Mouse (Mus musculus): ENCODE data around the gene Mon1b. TPM values are rescaled to one million over a fixed set of nuclear protein-coding genes. Genes with fewer than 3 reads are reported as not detected.

Mon1b gene
- polyA plus RNA-seq (2011; ENCODE audit: insufficient read depth, insufficient read length, low replicate concordance, missing spikeins) = 2.8 and 4.2 TPM in 2 replicates

DNA sequence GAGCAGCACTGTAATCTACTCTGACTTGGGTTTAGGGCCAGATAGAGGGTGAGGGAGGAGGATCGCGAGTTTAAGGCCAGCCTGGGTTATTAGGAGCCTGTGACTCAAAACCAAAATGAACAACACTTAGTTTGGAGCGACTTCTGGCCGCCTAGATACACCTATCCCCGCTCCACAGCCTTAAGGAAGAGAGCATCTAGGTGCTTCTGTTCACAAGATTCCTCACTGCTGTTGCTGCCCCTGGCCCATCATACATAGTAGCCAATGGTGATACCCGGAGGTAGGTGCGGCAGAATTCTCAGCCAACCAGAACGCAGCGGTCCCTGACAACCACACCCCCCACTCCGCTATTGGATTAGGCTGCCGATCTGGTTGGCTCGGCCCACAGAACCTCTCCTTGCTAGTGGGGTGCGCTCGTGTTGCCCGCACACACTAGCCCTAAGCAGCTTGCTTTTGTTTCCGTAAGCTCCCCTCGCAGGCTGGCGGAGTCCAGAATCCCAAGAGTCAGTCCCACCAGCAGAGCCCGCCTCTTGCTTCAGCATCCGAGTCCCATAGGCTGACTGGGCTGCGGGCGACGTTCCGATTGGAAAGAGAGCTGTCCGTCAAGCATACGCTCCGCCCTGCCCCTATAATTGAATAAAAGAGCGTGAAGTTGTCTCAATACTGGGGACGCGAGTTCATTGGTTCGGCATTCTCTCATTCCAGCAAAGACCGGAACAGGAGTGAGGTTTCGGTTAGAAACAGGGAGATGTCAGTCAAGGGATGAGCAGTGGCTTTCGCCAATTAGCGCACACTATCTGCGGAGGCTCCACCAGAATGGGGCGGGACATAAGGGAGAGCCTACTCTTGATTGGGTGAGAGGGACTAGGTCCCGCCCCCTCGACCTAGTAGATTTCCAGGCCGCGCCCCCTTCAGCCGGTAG, at the start of gene Mon1b:
Gene Mon1b, plus strand, starts transcription at position 918 of the 922 bp plus-strand sequence.
- H3K4me1 ChIP-seq (ENCODE audit: control insufficient read depth, insufficient read depth, low read length) = no peaks in the 10 kb centered on the region; the same call in 1 of the 2 replicates
- peak within 1 kb of the TSS; percentile 90 for H3K4me3 ChIP-seq (replicated peaks; ENCODE audit: control insufficient read depth, low read depth, low read length)
- WGBS = under 1% methylated on average over 42 of the region's 42 CpGs
- TF ChIP-seq CTCF (IDR thresholded peaks at IDR 0.05; ENCODE audit: control insufficient read depth, insufficient read depth, low read length) (no peak), POLR2A (IDR thresholded peaks at IDR 0.05; ENCODE audit: borderline replicate concordance, control insufficient read depth, low read depth, low read length) (peak; percentile 79)
- H3K27ac ChIP-seq (ENCODE audit: control insufficient read depth, insufficient read depth, low read depth, low read length, poor library complexity) = peak within 1 kb of the TSS; percentile 96

DNA sequence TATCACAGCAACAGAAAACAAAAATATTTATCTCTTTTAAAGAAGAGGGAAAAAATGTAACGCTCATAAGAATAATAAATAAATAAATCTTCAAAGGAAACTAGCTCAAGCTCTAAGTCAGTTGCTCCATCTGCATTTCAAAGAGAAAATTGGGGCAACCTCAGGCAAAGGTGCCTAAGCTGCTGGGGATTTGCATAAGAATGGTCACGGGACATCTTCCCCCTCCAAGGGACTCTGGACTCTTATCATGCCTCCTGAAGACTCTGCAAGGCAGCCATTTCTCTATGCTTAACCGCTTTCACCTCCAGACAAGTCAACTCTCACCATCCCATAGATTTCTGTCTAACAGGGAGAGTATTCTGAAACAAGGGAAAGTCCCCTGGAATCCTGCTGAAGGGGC, 37.0 kb upstream of the Mon1b start:
- Histone ChIP-seq H3K4me3 (replicated peaks; ENCODE audit: control insufficient read depth, low read depth, low read length) (no peak overlapping the region), H3K27ac (ENCODE audit: control insufficient read depth, insufficient read depth, low read depth, low read length, poor library complexity) (no peak overlapping the region), H3K4me1 (ENCODE audit: control insufficient read depth, insufficient read depth, low read length) (no peaks in the 10 kb centered on the region)
- TF ChIP-seq POLR2A (IDR thresholded peaks at IDR 0.05; ENCODE audit: borderline replicate concordance, control insufficient read depth, low read depth, low read length) (no peak), CTCF (IDR thresholded peaks at IDR 0.05; ENCODE audit: control insufficient read depth, insufficient read depth, low read length) (no peak)
- WGBS = 50% methylated on average over 3 of the region's 3 CpGs

DNA sequence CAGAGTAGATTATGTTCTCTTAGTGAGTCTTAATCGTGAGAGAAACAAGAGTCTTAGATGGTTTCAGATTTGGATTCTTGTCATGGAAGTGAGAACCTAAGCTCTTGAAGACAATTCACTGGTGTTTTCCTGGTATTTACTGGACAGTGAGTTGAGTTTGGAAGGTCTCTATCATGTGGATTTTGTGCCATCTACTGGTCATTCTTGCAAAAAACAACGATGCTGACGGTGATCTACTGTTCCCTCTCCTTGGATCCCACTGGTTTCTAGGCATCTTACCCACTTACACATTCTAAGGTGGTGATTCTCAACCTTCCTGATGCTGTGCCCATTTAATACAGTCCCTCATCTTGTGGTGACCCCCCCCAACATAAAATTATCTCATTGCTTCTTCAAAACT, 2.8 kb upstream of the Mon1b start:
- Histone ChIP-seq H3K27ac (ENCODE audit: control insufficient read depth, insufficient read depth, low read depth, low read length, poor library complexity) (no peak overlapping the region), H3K4me1 (ENCODE audit: control insufficient read depth, insufficient read depth, low read length) (no peaks in the 10 kb centered on the region; the same call in 1 of the 2 replicates), H3K4me3 (replicated peaks; ENCODE audit: control insufficient read depth, low read depth, low read length) (no peak overlapping the region)
- no peak for TF ChIP-seq POLR2A (IDR thresholded peaks at IDR 0.05; ENCODE audit: borderline replicate concordance, control insufficient read depth, low read depth, low read length)
- TF ChIP-seq CTCF (IDR thresholded peaks at IDR 0.05; ENCODE audit: control insufficient read depth, insufficient read depth, low read length) = no peak
- WGBS = 10% methylated on average over 3 of the region's 3 CpGs

DNA sequence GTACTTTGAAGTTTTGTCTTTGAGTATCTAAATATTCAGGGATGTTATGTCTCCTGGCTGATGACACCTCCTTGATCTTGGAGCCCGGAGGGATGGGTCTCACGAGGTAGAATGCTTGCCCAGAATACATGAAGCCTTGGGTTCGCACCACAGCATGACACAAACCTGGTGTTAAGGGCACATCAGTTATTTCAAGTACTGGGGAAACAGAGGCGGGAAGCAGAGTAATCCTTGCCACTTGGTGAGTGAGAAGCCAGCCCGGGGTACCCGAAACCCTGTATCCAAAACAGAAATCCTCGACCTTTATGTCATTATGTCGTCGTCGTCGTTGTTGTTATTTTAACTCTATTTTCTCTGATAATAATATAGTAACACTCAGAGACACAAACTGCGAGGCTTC, 1.2 kb upstream of the Mon1b start:
- no peak overlapping the region for H3K27ac ChIP-seq (ENCODE audit: control insufficient read depth, insufficient read depth, low read depth, low read length, poor library complexity)
- 31% methylated on average over 12 of the region's 12 CpGs for WGBS
- no peaks in the 10 kb centered on the region; the same call in 1 of the 2 replicates for H3K4me1 ChIP-seq (ENCODE audit: control insufficient read depth, insufficient read depth, low read length)
- H3K4me3 ChIP-seq (replicated peaks; ENCODE audit: control insufficient read depth, low read depth, low read length) = no peak overlapping the region
- TF ChIP-seq CTCF (IDR thresholded peaks at IDR 0.05; ENCODE audit: control insufficient read depth, insufficient read depth, low read length) = no peak

DNA sequence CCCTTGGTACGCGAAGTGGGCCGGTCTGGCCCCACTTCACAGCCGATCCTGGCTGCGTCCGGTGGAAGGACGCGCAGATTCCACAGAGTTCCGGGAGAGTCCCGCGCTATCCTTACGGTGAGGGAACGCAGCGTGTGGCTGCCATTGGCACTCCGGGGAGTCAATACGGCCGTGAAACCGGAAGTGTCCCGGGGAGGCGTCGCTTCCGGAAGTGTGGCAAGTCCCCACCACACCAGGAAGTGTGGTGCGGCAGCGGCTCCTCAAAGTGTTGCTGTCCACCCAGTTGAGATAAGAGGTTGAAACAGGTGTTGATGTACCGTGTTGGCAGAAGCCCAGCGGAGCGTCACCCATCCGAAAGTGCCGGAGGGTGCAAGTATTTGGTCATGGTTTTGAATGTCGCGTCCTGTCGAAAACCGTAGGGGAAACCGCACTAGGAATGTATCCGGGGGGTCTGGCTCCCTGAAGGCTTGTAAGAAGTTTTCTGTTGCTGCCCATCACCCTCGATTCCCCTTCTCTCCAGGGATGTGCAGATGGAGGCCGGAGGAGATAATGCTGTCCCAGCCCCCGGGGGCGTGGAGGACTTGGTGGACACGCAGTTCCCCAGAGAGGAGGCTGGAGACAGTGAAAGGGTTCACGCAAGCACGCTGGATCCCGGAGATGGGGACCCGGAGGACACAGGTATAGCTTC, 349 bp downstream of the Mon1b start:
- TF ChIP-seq POLR2A (IDR thresholded peaks at IDR 0.05; ENCODE audit: borderline replicate concordance, control insufficient read depth, low read depth, low read length) (peak; percentile 77; the same call in 1 of the 2 replicates), CTCF (IDR thresholded peaks at IDR 0.05; ENCODE audit: control insufficient read depth, insufficient read depth, low read length) (no peak)
- H3K27ac ChIP-seq (ENCODE audit: control insufficient read depth, insufficient read depth, low read depth, low read length, poor library complexity) = peak overlapping the region; percentile 96
- under 1% methylated on average over 44 of the region's 44 CpGs for WGBS
- H3K4me3 ChIP-seq (replicated peaks; ENCODE audit: control insufficient read depth, low read depth, low read length) = peak overlapping the region; percentile 90
- H3K4me1 ChIP-seq (ENCODE audit: control insufficient read depth, insufficient read depth, low read length) = no peaks in the 10 kb centered on the region; the same call in 1 of the 2 replicates

DNA sequence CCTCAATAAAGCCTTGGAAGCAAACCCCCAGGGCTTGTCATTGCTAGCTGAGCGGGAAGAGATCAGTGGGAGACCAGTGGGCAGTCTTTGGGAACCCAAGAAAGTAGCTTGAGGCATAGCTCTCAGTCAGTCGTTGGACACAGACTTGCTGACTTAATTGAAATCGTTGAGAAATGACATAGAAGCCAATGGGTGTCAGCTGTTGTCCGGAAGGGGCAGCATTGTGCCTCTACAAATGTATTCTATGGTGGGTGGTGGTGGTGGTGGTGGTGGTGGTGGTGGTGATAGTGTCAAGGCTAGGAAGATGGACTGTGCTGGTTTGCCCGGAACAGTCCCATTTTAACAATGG, 867 bp downstream of the Mon1b start:
- H3K27ac ChIP-seq (ENCODE audit: control insufficient read depth, insufficient read depth, low read depth, low read length, poor library complexity) = peak overlapping the region; percentile 96; the same call in 1 of the 2 replicates
- WGBS = 29% methylated on average over 5 of the region's 5 CpGs

DNA sequence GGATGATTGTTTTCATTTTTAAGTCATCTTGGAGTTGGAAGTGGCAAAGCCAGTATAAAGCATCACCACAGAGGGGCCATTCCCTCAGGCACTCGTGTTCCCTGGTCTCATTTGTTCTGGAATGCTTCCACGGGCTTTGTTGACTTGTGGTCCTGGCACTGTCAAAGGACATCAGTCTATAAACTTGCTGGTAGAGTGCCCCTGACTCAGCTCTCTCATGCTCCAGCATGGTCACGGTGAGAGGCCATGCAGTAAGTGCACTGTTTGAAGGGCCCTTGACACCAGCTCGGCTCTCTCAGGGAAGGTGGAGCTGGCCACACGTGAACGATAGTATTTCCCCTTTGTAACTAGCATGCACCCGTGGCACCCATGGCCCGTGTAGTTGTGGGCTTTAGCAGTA, 5.0 kb downstream of the Mon1b start:
- WGBS = 80% methylated on average over 8 of the region's 8 CpGs
- Histone ChIP-seq H3K4me3 (replicated peaks; ENCODE audit: control insufficient read depth, low read depth, low read length) (no peak overlapping the region), H3K27ac (ENCODE audit: control insufficient read depth, insufficient read depth, low read depth, low read length, poor library complexity) (no peak overlapping the region), H3K4me1 (ENCODE audit: control insufficient read depth, insufficient read depth, low read length) (no peaks in the 10 kb centered on the region)
- TF ChIP-seq CTCF (IDR thresholded peaks at IDR 0.05; ENCODE audit: control insufficient read depth, insufficient read depth, low read length) = no peak
- TF ChIP-seq POLR2A (IDR thresholded peaks at IDR 0.05; ENCODE audit: borderline replicate concordance, control insufficient read depth, low read depth, low read length) = no peak

More for the DNA sequence above, 867 bp downstream of the Mon1b start:
- Histone ChIP-seq H3K4me1 (ENCODE audit: control insufficient read depth, insufficient read depth, low read length) (no peaks in the 10 kb centered on the region; the same call in 1 of the 2 replicates), H3K4me3 (replicated peaks; ENCODE audit: control insufficient read depth, low read depth, low read length) (peak overlapping the region; percentile 90)
- TF ChIP-seq POLR2A (IDR thresholded peaks at IDR 0.05; ENCODE audit: borderline replicate concordance, control insufficient read depth, low read depth, low read length) (no peak), CTCF (IDR thresholded peaks at IDR 0.05; ENCODE audit: control insufficient read depth, insufficient read depth, low read length) (no peak)

DNA sequence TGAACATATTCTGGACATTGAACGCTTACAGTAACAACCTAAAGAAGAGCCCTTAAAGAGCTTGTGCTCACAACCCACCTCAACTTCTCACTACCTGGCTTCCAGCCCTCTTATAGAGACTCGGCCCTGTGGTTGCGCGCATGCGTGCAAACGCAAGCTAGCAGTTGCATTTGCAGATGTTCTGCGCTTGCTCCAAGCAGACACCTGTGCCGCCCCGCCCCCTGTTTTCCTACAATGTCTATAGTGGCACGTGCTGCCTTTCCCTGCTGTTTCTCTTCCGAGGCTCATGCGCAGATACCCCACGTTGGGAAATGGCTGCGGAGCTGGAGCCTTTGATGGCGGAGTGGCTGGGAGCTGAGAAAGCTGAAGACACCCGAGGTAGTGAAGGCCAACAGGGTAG, 7.5 kb downstream of the Mon1b start, which contains the start of gene Syce1l:
Gene Syce1l, plus strand, starts transcription at position 288 of the 400 bp plus-strand sequence.
- no peak within 1 kb of the TSS for H3K27ac ChIP-seq (ENCODE audit: control insufficient read depth, insufficient read depth, low read depth, low read length, poor library complexity)
- no peaks in the 10 kb centered on the region for H3K4me1 ChIP-seq (ENCODE audit: control insufficient read depth, insufficient read depth, low read length)
- no peak for TF ChIP-seq CTCF (IDR thresholded peaks at IDR 0.05; ENCODE audit: control insufficient read depth, insufficient read depth, low read length)
- no peak for TF ChIP-seq POLR2A (IDR thresholded peaks at IDR 0.05; ENCODE audit: borderline replicate concordance, control insufficient read depth, low read depth, low read length)
- H3K4me3 ChIP-seq (replicated peaks; ENCODE audit: control insufficient read depth, low read depth, low read length) = no peak within 1 kb of the TSS
- 92% methylated on average over 16 of the region's 16 CpGs for WGBS

All from bone marrow, adult 2 months (tissue).